Mouse (Mus musculus): ENCODE measurements around the gene Pigh. TPM values are rescaled to one million over a fixed set of nuclear protein-coding genes. Genes with fewer than 3 reads are reported as not detected.

Gene Pigh
- polyA plus RNA-seq, 1 experiment from 2014 or later: 5.7 TPM

- Histone ChIP-seq H3K27ac (replicated peaks) (no peak overlapping the region), H3K9me3 (replicated peaks) (no peaks in the 10 kb centered on the region), H3K36me3 (replicated peaks) (no peaks in the 10 kb centered on the region), H3K4me2 (no peak overlapping the region), H3K4me1 (replicated peaks) (no peaks in the 10 kb centered on the region), H3K27me3 (peaks cover 11% of the 10 kb centered on the region), H3K4me3 (replicated peaks) (no peak overlapping the region), H3K9ac (no peak overlapping the region)
- WGBS (ENCODE audit: insufficient replicate concordance): 53% methylated on average over 2 of the region's 2 CpGs
- ATAC-seq (ENCODE audit: insufficient read depth): no peak
These were observed 15.1 kb upstream of the Pigh start for GRCm38 (mm10) chr12:79104544-79104943.

GRCm38 (mm10) chr12:79103773-79104172 lies 14.3 kb upstream of the Pigh start:
- Histone ChIP-seq H3K9ac (no peak overlapping the region), H3K4me3 (replicated peaks) (no peak overlapping the region), H3K27me3 (peaks cover 11% of the 10 kb centered on the region), H3K4me2 (no peak overlapping the region), H3K4me1 (replicated peaks) (no peaks in the 10 kb centered on the region), H3K27ac (replicated peaks) (no peak overlapping the region), H3K9me3 (replicated peaks) (no peaks in the 10 kb centered on the region), H3K36me3 (replicated peaks) (no peaks in the 10 kb centered on the region)
- no peak for ATAC-seq (ENCODE audit: insufficient read depth)
- 58% methylated on average over 3 of the region's 3 CpGs for WGBS (ENCODE audit: insufficient replicate concordance)

DNA sequence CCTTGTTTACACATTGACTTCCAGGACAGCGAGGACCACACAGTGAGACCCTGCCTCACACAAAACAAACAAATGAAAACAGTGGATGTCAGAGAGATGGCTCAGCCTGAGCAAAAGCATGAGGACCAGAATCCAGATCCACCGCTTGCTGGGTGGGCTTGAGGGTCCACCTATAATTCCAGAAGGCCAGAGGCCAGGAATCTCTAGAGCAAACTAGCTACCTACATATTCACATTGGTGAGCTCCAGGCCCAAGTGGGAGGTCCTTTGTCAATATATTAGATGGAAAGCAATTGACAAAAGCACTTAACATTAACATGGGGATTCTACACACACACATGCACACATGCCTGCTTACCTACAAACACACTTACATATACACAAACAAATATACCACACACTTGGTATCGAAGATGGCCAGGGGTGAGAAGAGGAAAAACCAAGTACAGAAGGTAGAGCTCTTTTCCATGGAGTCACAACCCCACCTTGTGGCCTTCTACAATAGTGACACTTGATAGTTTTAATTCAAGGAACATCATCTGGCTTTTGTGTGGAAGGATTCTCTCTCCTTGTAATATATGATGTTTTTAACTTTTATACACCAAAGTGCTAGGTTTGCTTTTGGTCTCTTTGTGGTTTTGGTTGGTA lies 7.8 kb upstream of the Pigh start:
- Histone ChIP-seq H3K9me3 (replicated peaks) (no peaks in the 10 kb centered on the region), H3K27me3 (peaks cover 11% of the 10 kb centered on the region; the same call in 1 of the 2 replicates), H3K9ac (no peak overlapping the region), H3K4me1 (replicated peaks) (no peaks in the 10 kb centered on the region), H3K36me3 (replicated peaks) (no peaks in the 10 kb centered on the region), H3K4me3 (replicated peaks) (no peak overlapping the region), H3K4me2 (no peak overlapping the region), H3K27ac (replicated peaks) (no peak overlapping the region)
- WGBS (ENCODE audit: insufficient replicate concordance): 51% methylated on average over 3 of the region's 3 CpGs
- ATAC-seq (ENCODE audit: insufficient read depth): no peak

GRCm38 (mm10) chr12:79092569-79092968 lies 3.1 kb upstream of the Pigh start:
- ATAC-seq (ENCODE audit: insufficient read depth): no peak
- Histone ChIP-seq H3K4me3 (replicated peaks) (no peak overlapping the region), H3K4me2 (no peak overlapping the region), H3K27me3 (no peaks in the 10 kb centered on the region), H3K4me1 (replicated peaks) (peaks cover 10% of the 10 kb centered on the region), H3K9me3 (replicated peaks) (no peaks in the 10 kb centered on the region), H3K9ac (no peak overlapping the region), H3K36me3 (replicated peaks) (no peaks in the 10 kb centered on the region), H3K27ac (replicated peaks) (no peak overlapping the region)
- 24% methylated on average over 4 of the region's 4 CpGs for WGBS (ENCODE audit: insufficient replicate concordance)

- no peaks in the 10 kb centered on the region for H3K9me3 ChIP-seq (replicated peaks)
- WGBS (ENCODE audit: insufficient replicate concordance): 77% methylated on average over 6 of the region's 6 CpGs
- H3K4me2 ChIP-seq: no peak overlapping the region
- H3K4me1 ChIP-seq (replicated peaks): 0 out of 2 replicates have a peak, but pooled peaks cover 6% of the 10 kb centered on the region
- no peak for ATAC-seq (ENCODE audit: insufficient read depth)
- H3K27me3 ChIP-seq: no peaks in the 10 kb centered on the region
- no peak overlapping the region for H3K4me3 ChIP-seq (replicated peaks)
- H3K9ac ChIP-seq: no peak overlapping the region
- H3K36me3 ChIP-seq (replicated peaks): 0 out of 2 replicates have a peak, but pooled peaks cover 5% of the 10 kb centered on the region
- no peak overlapping the region for H3K27ac ChIP-seq (replicated peaks)
These were observed 16.1 kb downstream of the Pigh start for GRCm38 (mm10) chr12:79073362-79073761.

GRCm38 (mm10) chr12:79072576-79072975 lies 16.9 kb downstream of the Pigh start:
- Histone ChIP-seq H3K4me2 (no peak overlapping the region), H3K9ac (no peak overlapping the region), H3K4me3 (replicated peaks) (no peak overlapping the region), H3K27me3 (no peaks in the 10 kb centered on the region), H3K27ac (replicated peaks) (no peak overlapping the region), H3K4me1 (replicated peaks) (0 out of 2 replicates have a peak, but pooled peaks cover 6% of the 10 kb centered on the region), H3K36me3 (replicated peaks) (0 out of 2 replicates have a peak, but pooled peaks cover 5% of the 10 kb centered on the region), H3K9me3 (replicated peaks) (no peaks in the 10 kb centered on the region)
- 73% methylated on average over 6 of the region's 6 CpGs for WGBS (ENCODE audit: insufficient replicate concordance)
- ATAC-seq (ENCODE audit: insufficient read depth): no peak

GRCm38 (mm10) chr12:79070736-79071333 lies 18.6 kb downstream of the Pigh start:
- Histone ChIP-seq H3K36me3 (replicated peaks) (0 out of 2 replicates have a peak, but pooled peaks cover 5% of the 10 kb centered on the region), H3K4me2 (no peak overlapping the region), H3K4me1 (replicated peaks) (0 out of 2 replicates have a peak, but pooled peaks cover 6% of the 10 kb centered on the region), H3K4me3 (replicated peaks) (no peak overlapping the region), H3K9me3 (replicated peaks) (no peaks in the 10 kb centered on the region), H3K27ac (replicated peaks) (no peak overlapping the region), H3K27me3 (no peaks in the 10 kb centered on the region), H3K9ac (no peak overlapping the region)
- WGBS (ENCODE audit: insufficient replicate concordance): 68% methylated on average over 9 of the region's 9 CpGs
- ATAC-seq (ENCODE audit: insufficient read depth): no peak

GRCm38 (mm10) chr12:79069916-79070315 lies 19.5 kb downstream of the Pigh start:
- Histone ChIP-seq H3K4me1 (replicated peaks) (0 out of 2 replicates have a peak, but pooled peaks cover 6% of the 10 kb centered on the region), H3K27me3 (no peaks in the 10 kb centered on the region), H3K27ac (replicated peaks) (no peak overlapping the region), H3K9me3 (replicated peaks) (no peaks in the 10 kb centered on the region), H3K9ac (no peak overlapping the region), H3K4me2 (no peak overlapping the region), H3K4me3 (replicated peaks) (no peak overlapping the region), H3K36me3 (replicated peaks) (no peaks in the 10 kb centered on the region)
- WGBS (ENCODE audit: insufficient replicate concordance): 66% methylated on average over 6 of the region's 6 CpGs
- ATAC-seq (ENCODE audit: insufficient read depth): no peak

DNA sequence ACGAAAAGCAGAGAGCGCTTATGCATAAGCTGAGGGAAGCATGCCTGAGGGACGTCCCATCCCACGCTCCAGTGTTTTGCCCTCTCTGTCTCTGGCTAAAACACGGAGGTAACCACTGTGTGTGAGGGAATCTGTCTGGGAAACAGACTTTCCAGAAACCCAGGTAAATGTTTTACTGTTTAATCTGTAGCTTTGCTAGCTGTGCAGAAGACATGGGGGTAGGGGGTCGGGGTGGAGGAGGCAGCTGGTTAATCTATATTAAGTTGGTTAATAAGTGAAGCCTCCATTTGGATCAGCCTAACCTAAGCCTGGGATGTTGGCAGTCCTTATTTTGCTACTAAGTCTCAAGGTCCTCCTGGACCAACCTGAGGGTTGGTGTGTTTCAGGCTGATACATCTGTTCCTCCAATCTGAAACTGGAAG lies 20.3 kb downstream of the Pigh start:
- Histone ChIP-seq H3K4me1 (replicated peaks) (0 out of 2 replicates have a peak, but pooled peaks cover 6% of the 10 kb centered on the region), H3K4me3 (replicated peaks) (no peak overlapping the region), H3K9me3 (replicated peaks) (no peaks in the 10 kb centered on the region), H3K9ac (no peak overlapping the region), H3K27ac (replicated peaks) (no peak overlapping the region), H3K27me3 (no peaks in the 10 kb centered on the region), H3K4me2 (no peak overlapping the region), H3K36me3 (replicated peaks) (no peaks in the 10 kb centered on the region)
- ATAC-seq (ENCODE audit: insufficient read depth): no peak
- 64% methylated on average over 6 of the region's 6 CpGs for WGBS (ENCODE audit: insufficient replicate concordance)

DNA sequence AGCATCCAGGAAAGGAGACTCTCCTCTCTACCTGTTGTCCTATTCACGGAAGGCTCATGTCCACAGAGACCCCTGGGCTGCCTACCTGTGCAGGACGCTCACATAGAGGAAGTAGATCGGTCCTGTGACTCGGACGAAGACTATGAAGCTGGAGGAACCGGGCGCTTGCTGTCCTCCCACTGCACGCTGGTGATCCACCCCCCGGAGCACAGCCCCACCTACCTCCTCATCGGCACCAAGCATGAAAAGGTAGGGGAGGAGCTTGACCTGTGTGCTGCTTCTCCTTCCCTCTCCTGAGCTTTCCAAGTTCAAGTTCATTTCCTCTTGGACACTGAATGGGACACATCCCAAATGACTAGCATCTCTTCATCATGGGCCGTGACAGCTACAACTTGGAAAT lies 21.1 kb downstream of the Pigh start:
- Histone ChIP-seq H3K4me2 (no peak overlapping the region), H3K9me3 (replicated peaks) (no peaks in the 10 kb centered on the region), H3K4me3 (replicated peaks) (no peak overlapping the region), H3K27me3 (no peaks in the 10 kb centered on the region), H3K9ac (no peak overlapping the region), H3K36me3 (replicated peaks) (no peaks in the 10 kb centered on the region), H3K4me1 (replicated peaks) (0 out of 2 replicates have a peak, but pooled peaks cover 6% of the 10 kb centered on the region), H3K27ac (replicated peaks) (no peak overlapping the region)
- WGBS (ENCODE audit: insufficient replicate concordance): 78% methylated on average over 11 of the region's 11 CpGs
- no peak for ATAC-seq (ENCODE audit: insufficient read depth)

DNA sequence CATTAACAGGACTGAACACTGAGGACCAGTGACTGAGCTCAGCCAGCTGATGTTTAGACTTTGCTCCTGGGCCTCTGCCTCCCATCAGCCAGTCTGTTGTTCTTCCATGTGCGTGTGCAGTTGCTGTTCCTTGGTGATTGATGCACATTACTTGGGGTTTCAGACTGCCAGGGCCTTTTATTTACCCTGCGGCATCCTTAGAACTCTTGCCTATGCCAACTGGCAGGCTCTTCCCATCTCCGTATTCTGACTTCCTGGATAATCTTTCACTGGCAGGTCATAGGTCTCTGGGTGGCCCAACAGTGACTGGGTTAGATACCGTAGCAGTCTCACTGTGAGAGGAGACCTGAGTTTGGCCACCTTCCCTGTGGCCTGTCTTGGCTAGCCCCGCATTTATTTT lies 21.9 kb downstream of the Pigh start:
- Histone ChIP-seq H3K9me3 (replicated peaks) (no peaks in the 10 kb centered on the region), H3K9ac (no peak overlapping the region), H3K4me1 (replicated peaks) (0 out of 2 replicates have a peak, but pooled peaks cover 6% of the 10 kb centered on the region), H3K36me3 (replicated peaks) (no peaks in the 10 kb centered on the region), H3K4me3 (replicated peaks) (no peak overlapping the region), H3K4me2 (no peak overlapping the region), H3K27me3 (no peaks in the 10 kb centered on the region), H3K27ac (replicated peaks) (no peak overlapping the region)
- 69% methylated on average over 5 of the region's 5 CpGs for WGBS (ENCODE audit: insufficient replicate concordance)
- no peak for ATAC-seq (ENCODE audit: insufficient read depth)

Measured in liver, embryonic 15.5 days (tissue).